Mouse (Mus musculus): ENCODE measurements around the gene Parp12. TPM values are rescaled to one million over a fixed set of nuclear protein-coding genes. Genes with fewer than 3 reads are reported as not detected.
A peak's percentile ranks its signal among the peaks of the same experiment; 100 is the strongest.

Parp12 gene
- total RNA-seq (2018; cell fraction: chromatin; rRNA removed), result 100 to 1,000 TPM in 23 of 26 experiments, 10 to 100 TPM in 3; 70.7 to 782 (median 335) TPM
- total RNA-seq (2018; cell fraction: cytosol; rRNA removed), result 100 to 1,000 TPM in 13 of 26 experiments, 10 to 100 TPM in 13; 50.7 to 227 (median 107) TPM
- 100 to 1,000 TPM in 22 of 26 experiments, 10 to 100 TPM in 4; 63.3 to 652 (median 283) TPM for total RNA-seq (2018; cell fraction: nucleus; rRNA removed)
- polyA plus RNA-seq (2018), result 49.2 to 107 TPM (median 53.5 TPM) in 3 replicates

DNA sequence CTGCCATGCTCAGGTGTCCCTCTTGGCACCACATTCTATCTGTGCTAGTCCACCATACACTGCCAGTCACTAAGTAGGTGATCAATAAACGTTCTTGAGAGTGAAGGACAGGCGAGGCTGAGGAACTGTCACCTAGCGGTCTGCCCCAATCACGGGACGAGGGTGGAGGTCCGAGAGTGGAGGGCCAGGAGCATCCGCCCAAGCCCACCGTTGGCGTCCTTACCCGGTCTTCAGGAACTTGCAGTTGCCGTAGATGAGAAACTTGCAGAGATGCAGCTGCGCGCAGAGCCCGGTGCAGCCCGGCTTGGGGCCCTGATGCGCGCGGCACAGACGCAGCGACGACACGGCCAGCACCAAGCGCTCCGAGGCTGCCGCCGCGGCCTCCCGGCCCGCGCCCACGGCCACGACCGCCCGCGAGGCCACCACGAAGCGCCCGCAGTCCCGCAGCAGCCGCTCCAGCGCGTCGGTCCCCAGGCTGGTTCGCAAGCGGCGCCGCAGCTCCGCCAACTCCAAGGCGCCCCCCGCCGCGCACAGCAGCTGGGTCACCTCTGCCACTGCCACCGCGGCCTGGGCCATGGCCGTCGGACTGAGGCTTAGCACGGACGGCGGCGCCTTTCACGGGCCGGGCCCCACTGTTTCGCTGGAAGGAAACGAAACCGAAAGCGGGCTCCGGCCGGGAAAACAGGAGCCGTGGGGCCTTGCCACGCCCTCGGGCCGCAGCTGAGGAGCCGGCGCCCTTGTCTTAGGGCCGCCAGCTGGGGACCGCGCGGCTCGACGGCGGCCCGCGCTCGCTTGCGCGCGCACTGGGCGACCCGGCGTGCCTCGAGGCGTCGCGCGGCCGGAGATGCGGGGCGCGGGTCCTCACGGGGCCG lies at the start of gene Parp12:
Gene Parp12 (minus strand): TSS at position 766 of the 872 bp plus-strand sequence.
- Histone ChIP-seq H3K36me3 (ENCODE audit: inconsistent target) (peaks cover 42% of the 10 kb centered on the region), H3K27ac (peak within 1 kb of the TSS; percentile 48), H3K4me3 (ENCODE audit: inconsistent target) (peak within 1 kb of the TSS; percentile 87), H3K79me2 (ENCODE audit: inconsistent target) (peaks cover 77% of the 10 kb centered on the region)
- WGBS (ENCODE audit: missing documents), result 2% methylated on average over 75 of the region's 101 CpGs

DNA sequence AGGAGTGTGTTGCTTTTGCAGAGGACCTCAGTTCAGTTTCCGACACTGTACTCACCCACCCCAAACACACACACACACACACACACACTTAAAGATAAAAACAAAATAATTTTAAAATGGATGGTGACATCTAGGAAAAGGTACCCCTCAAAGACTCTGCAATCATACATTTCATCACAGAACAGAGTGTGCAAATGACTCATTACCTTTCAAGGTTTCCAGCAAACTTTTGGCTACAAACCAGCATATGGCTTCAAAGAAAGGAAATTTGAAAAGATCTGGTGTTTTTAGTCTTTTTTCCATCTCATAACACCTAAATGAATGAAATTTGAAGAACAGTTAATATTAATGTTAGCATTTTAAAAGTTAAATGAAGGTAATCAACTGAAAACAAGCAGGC lies 46.7 kb upstream of the Parp12 start:
- Histone ChIP-seq H3K79me2 (ENCODE audit: inconsistent target) (no peaks in the 10 kb centered on the region), H3K36me3 (ENCODE audit: inconsistent target) (peaks cover 83% of the 10 kb centered on the region), H3K4me3 (ENCODE audit: inconsistent target) (no peak overlapping the region), H3K27ac (no peak overlapping the region)
- 100% methylated on average over 1 of the region's 1 CpGs for WGBS (ENCODE audit: missing documents)

DNA sequence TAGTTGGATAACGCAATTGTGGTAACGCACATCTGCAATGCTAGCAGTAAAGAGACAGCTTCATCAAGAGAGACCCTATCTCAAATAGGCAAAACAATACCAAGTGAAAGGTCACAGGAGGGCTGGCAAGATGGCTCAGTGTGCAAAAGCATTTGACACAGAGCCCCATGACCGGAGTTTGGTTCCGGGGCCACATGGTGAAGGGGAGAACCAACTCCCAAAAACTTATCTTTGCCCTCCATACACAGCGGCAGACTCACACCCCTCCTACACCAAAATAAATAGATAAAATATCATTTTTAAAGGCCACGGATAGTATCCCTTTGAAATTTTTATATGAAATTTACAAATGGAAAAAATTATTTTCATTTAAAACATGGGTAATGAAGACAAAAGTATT lies 43.8 kb upstream of the Parp12 start:
- H3K27ac ChIP-seq, result no peak overlapping the region
- WGBS (ENCODE audit: missing documents), result 96% methylated on average over 6 of the region's 6 CpGs

DNA sequence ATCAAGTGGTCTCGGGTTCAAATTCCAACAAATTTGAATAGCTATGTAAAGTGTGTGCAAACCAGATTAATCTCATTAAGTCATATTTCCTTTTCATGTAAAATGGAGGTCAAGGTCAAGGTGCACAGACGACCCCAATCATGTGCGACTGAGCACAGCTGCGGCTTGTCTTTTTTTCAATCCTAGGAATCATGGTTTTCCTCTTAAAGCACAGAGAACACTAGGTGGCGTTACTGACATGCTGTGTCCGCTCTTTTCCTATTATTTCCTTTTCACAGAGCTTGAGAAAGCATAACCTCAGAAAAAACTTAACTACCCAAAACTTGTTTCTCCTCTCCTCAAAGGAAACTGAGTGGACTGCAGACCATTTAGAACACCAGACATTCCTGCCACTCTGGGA lies 27.9 kb upstream of the Parp12 start:
- H3K36me3 ChIP-seq (ENCODE audit: inconsistent target), result peaks cover 84% of the 10 kb centered on the region

More for the DNA sequence above, 43.8 kb upstream of the Parp12 start:
- peaks cover 65% of the 10 kb centered on the region for H3K36me3 ChIP-seq (ENCODE audit: inconsistent target)
- no peak overlapping the region for H3K4me3 ChIP-seq (ENCODE audit: inconsistent target)
- H3K79me2 ChIP-seq (ENCODE audit: inconsistent target), result no peaks in the 10 kb centered on the region

DNA sequence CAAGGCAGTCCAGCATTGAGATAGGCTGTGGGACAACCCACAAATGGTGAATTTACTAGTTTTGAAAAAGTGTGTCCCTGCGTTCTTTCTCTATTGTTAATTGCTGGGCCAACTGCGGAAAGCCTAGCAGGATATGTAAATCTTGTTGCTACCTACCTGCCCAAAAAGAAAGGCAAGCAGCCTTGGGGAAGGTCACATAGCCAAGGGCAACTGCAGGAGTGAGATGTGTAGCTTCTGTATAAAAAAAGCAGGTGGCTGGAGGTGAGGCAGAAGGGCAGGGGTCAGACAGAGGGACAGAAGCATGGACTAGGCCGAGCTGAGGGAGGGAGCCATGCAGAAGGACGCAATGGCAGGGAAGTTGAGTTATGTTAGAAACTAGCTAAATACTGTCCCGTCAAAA lies 14.4 kb upstream of the Parp12 start:
- WGBS (ENCODE audit: missing documents), result 79% methylated on average over 5 of the region's 5 CpGs
- Histone ChIP-seq H3K27ac (no peak overlapping the region), H3K36me3 (ENCODE audit: inconsistent target) (peaks cover 16% of the 10 kb centered on the region), H3K4me3 (ENCODE audit: inconsistent target) (no peak overlapping the region), H3K79me2 (ENCODE audit: inconsistent target) (no peaks in the 10 kb centered on the region)

More for the DNA sequence above, 27.9 kb upstream of the Parp12 start:
- Histone ChIP-seq H3K27ac (no peak overlapping the region), H3K4me3 (ENCODE audit: inconsistent target) (no peak overlapping the region), H3K79me2 (ENCODE audit: inconsistent target) (no peaks in the 10 kb centered on the region)
- WGBS (ENCODE audit: missing documents), result 88% methylated on average over 6 of the region's 6 CpGs

DNA sequence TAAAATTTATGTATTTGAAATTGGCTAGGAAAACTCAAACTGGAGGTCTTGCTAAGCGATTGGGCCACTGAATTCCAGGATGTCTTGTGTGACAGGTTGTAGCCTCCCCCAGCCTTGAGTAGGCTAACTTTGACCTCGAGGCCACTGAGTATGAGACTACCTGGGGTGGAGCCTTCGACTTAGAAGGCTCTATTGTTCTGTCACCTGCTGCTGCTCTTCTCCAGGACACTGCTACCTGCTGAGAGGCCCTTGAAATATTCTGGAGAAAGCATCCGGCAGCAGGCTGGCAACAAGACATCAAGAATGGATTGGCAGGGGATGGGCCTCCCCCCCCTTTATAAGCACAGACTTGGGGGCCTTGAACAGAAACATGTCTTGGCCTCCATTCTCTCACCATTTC lies 13.3 kb upstream of the Parp12 start:
- Histone ChIP-seq H3K27ac (no peak overlapping the region), H3K79me2 (ENCODE audit: inconsistent target) (no peaks in the 10 kb centered on the region), H3K4me3 (ENCODE audit: inconsistent target) (no peak overlapping the region), H3K36me3 (ENCODE audit: inconsistent target) (peaks cover 13% of the 10 kb centered on the region)
- 82% methylated on average over 4 of the region's 4 CpGs for WGBS (ENCODE audit: missing documents)

DNA sequence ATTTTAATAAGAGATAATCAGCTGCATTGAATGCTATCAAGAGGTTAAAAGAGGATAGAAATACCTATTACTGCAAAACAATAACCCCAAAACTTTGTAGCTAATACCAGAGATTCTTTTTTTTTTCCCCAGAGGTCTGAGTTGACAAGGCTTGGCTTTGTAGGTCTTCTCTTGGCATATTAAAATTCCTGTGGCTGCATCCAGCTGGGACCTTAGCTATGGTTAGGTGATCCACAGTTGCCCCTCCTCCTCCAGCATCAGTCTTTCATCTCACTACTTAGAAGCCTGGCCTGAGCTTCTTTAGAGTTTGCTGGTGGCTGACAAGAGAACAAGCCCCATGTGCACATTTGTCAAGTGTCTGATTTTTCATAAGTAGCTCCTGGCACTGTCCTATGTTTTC lies 6.6 kb upstream of the Parp12 start:
- no peak overlapping the region for H3K4me3 ChIP-seq (ENCODE audit: inconsistent target)
- H3K79me2 ChIP-seq (ENCODE audit: inconsistent target), result peaks cover 15% of the 10 kb centered on the region
- no peak overlapping the region for H3K27ac ChIP-seq
- H3K36me3 ChIP-seq (ENCODE audit: inconsistent target), result peaks cover 21% of the 10 kb centered on the region

DNA sequence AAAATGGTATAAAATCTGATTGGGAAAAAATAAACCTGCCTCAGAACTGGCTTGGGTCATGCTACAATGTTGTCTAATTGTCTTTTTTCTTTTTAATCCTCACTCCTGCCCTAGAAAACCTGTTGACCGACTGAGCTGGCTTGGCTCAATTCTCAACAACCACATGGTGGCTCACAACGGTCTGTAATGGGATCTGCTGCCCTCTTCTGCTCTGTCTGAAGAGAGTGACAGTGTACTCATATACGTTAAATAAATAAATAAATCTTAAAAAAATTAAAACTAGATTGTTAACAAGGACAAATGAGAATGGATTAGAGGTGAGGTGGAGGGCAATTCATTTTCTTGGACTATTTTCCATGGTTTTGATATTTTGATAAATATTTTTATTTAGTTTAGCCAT lies 2.5 kb upstream of the Parp12 start:
- Histone ChIP-seq H3K79me2 (ENCODE audit: inconsistent target) (peaks cover 48% of the 10 kb centered on the region), H3K36me3 (ENCODE audit: inconsistent target) (peaks cover 21% of the 10 kb centered on the region), H3K4me3 (ENCODE audit: inconsistent target) (no peak overlapping the region), H3K27ac (peak overlapping the region; percentile 39; the same call in 1 of the 2 replicates)
- WGBS (ENCODE audit: missing documents), result 31% methylated on average over 3 of the region's 3 CpGs

DNA sequence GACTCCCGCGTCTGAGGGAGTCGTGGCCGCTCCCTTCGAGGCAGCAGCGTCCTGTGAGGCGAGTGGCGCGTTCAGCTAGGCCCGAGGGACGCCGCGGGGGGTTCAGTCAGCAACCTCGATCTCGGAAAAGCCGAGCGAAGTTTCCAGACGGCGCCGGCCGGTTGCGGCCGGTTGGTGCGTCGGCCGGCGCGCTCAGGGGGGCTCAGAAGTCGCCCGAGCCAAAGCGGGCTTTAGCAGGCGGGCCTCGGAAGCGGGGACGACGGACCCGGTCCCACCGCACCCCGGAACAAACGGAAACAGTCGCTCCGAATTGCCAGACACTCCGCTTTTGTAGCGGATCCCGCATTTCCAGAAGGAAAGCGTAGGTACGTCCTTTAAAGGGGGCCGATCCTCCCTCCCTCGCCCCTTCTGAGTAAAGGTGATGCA lies 320 bp upstream of the Parp12 start:
- Histone ChIP-seq H3K79me2 (ENCODE audit: inconsistent target) (peaks cover 70% of the 10 kb centered on the region), H3K27ac (peak overlapping the region; percentile 48), H3K36me3 (ENCODE audit: inconsistent target) (peaks cover 37% of the 10 kb centered on the region), H3K4me3 (ENCODE audit: inconsistent target) (peak overlapping the region; percentile 79)
- WGBS (ENCODE audit: missing documents), result 11% methylated on average over 40 of the region's 49 CpGs

DNA sequence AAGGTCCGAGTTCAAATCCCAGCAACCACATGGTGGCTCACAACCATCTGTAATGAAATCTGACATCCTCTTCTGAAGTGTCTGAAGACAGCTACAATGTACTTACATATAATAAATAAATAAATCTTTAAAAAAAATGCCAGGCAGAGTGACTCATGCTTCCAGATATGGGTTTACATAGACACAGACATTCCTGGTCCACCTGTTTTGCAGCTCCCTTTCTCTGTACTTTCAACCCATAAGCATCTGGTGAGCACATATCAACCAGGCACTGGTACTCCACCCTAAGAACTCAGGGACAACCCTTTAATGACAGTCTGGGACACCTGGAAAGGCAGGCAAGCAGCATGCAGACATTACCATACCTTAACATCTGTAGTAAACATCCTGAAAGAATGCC lies 2.7 kb downstream of the Parp12 start:
- H3K4me3 ChIP-seq (ENCODE audit: inconsistent target), result no peak overlapping the region
- H3K36me3 ChIP-seq (ENCODE audit: inconsistent target), result peaks cover 45% of the 10 kb centered on the region
- whole genome bisulfite sequencing (ENCODE audit: missing documents), result 100% methylated on average over 1 of the region's 1 CpGs
- H3K27ac ChIP-seq, result no peak overlapping the region
- peaks cover 91% of the 10 kb centered on the region for H3K79me2 ChIP-seq (ENCODE audit: inconsistent target)

DNA sequence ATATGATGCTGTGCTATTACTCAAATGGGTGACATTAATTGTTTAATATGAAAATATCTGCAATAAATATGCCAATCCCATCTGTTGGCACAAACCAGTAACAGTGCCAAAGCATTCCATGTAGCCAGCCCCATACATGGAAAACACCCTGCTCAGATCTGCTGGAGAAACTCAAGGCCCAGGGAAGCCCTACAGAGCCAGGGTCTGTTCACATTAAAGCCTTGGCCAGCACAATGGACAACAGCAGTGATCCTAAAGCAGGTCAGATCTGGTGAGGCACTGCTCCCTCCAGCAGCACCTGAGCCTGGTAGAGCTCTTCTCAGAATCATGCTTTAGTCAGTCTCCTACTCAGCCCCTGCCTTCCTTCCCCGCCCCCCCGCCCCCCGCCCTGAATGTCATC lies 5.0 kb downstream of the Parp12 start:
- WGBS (ENCODE audit: missing documents), result 96% methylated on average over 3 of the region's 3 CpGs
- no peak overlapping the region for H3K27ac ChIP-seq
- peaks cover 89% of the 10 kb centered on the region for H3K79me2 ChIP-seq (ENCODE audit: inconsistent target)
- H3K4me3 ChIP-seq (ENCODE audit: inconsistent target), result no peak overlapping the region
- peaks cover 66% of the 10 kb centered on the region for H3K36me3 ChIP-seq (ENCODE audit: inconsistent target)

DNA sequence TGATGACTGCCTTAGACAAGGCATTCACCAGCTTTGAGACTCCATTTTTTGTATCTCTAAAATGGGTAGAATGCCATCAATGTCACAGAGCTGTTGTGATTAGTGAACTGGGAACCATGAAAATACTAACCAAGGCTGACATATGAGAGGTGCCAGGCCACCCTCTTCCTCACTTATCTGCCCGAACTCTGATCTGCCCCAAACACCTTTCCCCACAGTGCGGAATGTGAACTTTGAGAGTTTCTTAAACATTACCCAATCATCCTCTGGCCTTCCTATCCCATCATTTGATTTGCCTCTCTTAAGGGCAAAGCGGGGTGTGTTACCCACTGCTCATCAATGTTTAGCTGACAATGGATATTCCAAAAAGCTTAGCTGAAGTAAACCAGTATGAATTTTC lies 5.4 kb downstream of the Parp12 start:
- Histone ChIP-seq H3K27ac (no peak overlapping the region), H3K79me2 (ENCODE audit: inconsistent target) (peaks cover 89% of the 10 kb centered on the region)
- 92% methylated on average over 3 of the region's 3 CpGs for WGBS (ENCODE audit: missing documents)

DNA sequence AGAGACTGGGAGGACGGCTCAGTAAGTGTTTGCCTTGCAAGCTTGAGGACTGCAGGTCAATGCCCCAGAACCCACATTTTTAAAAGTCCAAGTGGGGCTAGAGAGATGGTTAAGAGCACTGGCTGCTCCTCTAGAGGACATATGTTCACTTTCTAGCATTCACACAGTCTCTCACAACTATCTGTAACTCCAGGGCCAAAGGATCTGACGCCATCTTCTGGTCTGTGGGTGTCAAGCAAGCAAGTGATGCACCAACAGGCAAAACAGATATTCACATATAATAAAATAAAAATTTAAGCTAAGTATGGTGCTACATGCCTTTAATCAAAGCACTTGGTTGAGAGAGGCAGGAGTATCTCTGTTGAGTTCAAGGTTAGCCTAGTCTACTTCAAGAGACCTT lies 11.3 kb downstream of the Parp12 start:
- Histone ChIP-seq H3K27ac (no peak overlapping the region), H3K79me2 (ENCODE audit: inconsistent target) (peaks cover 30% of the 10 kb centered on the region; the same call in 1 of the 2 replicates), H3K4me3 (ENCODE audit: inconsistent target) (no peak overlapping the region), H3K36me3 (ENCODE audit: inconsistent target) (peaks cover 94% of the 10 kb centered on the region)
- 95% methylated on average over 2 of the region's 2 CpGs for WGBS (ENCODE audit: missing documents)

More for the DNA sequence above, 5.4 kb downstream of the Parp12 start:
- Histone ChIP-seq H3K4me3 (ENCODE audit: inconsistent target) (no peak overlapping the region), H3K36me3 (ENCODE audit: inconsistent target) (peaks cover 70% of the 10 kb centered on the region)

DNA sequence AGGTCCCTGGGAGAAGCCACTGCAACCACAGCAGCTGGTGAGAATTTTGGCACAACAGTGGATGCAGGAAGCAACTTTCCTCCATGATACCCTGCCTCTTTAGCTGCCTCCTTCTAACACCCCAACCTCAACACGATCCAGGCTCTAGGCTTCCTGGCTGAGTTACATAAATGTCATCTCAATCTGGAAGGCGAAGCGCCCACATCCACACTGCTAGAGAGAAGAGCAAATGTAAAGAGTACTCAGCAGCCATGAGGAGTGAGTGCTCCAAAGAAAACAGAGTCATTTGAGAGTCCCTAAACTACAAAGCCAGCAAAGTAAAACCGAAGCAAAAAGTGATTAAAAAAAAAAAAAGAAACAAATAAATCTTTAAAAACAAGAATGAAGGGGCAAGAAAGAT lies 13.5 kb downstream of the Parp12 start:
- Histone ChIP-seq H3K79me2 (ENCODE audit: inconsistent target) (peaks cover 10% of the 10 kb centered on the region; the same call in 1 of the 2 replicates), H3K36me3 (ENCODE audit: inconsistent target) (peaks cover 93% of the 10 kb centered on the region), H3K27ac (no peak overlapping the region), H3K4me3 (ENCODE audit: inconsistent target) (no peak overlapping the region)
- WGBS (ENCODE audit: missing documents), result 83% methylated on average over 4 of the region's 4 CpGs

DNA sequence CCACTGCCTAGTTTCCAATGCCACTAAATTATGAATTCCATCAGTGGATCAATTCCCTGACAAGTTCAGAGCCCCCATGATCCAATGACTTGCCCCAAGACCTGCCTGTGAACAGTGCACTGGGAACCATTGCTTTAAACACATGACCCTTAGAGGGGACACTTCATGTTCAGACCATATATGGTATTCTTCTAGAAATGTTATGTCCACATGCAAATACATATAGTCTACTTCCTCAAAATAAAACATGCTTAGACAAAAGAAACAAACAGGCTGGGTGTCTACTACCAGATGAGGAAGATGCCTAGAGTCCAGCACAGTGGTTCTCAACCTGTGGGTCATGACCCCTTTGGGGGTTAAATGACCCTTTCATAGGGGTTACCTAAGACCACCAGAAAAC lies 41.7 kb downstream of the Parp12 start:
- 0 out of 2 replicates have a peak overlapping the region, but pooled peaks have one; percentile 8 for H3K27ac ChIP-seq
- H3K4me3 ChIP-seq (ENCODE audit: inconsistent target), result no peak overlapping the region
- H3K36me3 ChIP-seq (ENCODE audit: inconsistent target), result peaks cover 80% of the 10 kb centered on the region
- no peaks in the 10 kb centered on the region for H3K79me2 ChIP-seq (ENCODE audit: inconsistent target)
